Mouse (Mus musculus) cerebellum, adult (tissue): ENCODE data around the gene Camk2b.

Source experiments
- ATAC-seq: cut with Nextera tagmentation; 2 replicates; pipeline ENCODE4 v1.9.2; 2017; ENCODE audit warnings: mild to moderate bottlenecking, moderate library complexity, mixed read lengths; ENCODE audit not compliant: insufficient number of reproducible peaks, low FRiP score, low TSS enrichment

Camk2b gene

GRCm38 (mm10) chr11:5990910-5991309 lies 75.3 kb downstream of the Camk2b start:
- ATAC-seq, result no peak

GRCm38 (mm10) chr11:5989954-5990593 lies 76.1 kb downstream of the Camk2b start:
- 0 out of 2 replicates have a peak, but pooled peaks have one; percentile 8 for ATAC-seq

DNA sequence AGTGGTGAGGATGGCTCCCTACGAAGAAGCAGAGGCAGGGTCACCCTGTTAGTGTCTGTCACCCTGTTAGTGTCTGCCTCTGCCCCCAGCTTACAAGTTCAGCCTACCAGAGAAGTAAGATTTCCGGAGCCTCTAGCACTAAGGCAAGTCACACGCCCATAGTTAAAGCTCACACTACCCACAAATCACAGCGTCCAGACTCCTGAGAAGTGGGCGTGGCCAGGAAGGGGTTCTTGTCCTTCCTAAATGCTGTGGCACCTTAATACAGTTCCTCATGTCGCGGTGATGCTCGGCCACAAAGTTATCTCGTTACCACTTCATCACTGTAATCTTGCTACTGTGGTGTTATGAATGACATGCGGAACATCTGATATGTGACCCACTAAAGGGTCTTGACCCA lies 78.0 kb downstream of the Camk2b start:
- no peak for ATAC-seq

- peak; percentile 60; the same call in 1 of the 2 replicates for ATAC-seq
These were observed 82.5 kb downstream of the Camk2b start for GRCm38 (mm10) chr11:5983629-5984028.

DNA sequence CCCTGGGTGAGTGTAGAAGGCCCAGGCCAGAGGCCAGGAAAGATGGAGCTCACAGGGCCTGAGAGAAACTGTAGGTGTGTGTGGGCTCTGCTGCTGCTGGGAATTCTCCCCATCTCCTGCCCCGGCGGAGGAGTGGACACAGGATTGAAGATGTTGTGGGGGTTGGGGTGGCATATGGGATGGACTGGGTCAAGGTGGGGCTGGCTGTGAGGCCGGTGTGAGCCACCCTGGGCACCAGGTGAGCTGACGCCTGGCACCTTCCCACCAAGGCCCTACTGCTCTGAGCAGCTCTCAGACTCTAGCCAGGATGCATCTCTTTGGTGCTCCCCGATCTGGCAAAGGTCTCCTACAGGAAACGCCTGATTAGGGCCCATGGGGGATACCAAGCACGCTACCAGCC lies 84.8 kb downstream of the Camk2b start:
- ATAC-seq, result no peak

- no peak for ATAC-seq
These were observed 85.6 kb downstream of the Camk2b start for GRCm38 (mm10) chr11:5980561-5980960.

DNA sequence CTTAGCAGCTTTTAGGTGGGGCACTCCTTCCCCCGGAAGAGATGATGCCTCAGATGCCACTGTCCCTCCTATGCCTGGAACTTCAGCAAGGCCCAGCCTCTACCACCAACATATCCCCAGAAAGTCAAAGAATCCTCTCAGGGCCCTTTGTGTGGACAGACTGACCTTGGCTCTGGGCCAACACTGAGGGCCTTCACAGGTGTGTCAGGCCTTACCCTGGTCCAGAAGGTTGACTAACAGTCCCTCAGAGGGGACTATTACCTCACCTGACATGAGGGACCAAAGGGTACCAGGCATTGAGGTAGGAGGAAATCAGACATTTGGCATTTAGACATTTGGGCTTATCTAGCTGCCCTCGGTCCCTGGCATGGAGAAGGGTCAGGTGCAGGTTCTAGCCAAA lies 86.1 kb downstream of the Camk2b start:
- no peak for ATAC-seq

DNA sequence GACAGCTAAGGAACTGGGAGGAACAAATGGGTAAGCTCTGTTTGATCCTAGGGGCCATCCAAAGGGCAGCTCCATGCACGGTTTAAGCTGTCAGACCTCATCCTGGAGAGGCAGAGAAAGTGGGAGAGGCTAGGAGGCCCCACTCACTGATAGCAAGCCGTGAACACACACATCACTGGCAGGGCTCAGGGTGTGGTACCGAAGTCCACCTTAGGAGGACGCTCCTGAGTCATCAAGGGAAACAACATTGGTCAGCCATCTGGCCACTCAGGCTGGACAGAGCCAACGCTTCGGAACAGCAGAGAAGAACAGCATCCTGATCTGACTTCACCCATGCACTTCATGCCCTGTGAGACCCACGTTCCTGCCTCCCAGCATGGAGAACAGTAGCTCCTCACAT lies 87.1 kb downstream of the Camk2b start:
- no peak for ATAC-seq

GRCm38 (mm10) chr11:5976106-5976505 lies 90.1 kb downstream of the Camk2b start:
- ATAC-seq, result no peak

- no peak for ATAC-seq
These were observed 91.1 kb downstream of the Camk2b start for GRCm38 (mm10) chr11:5975068-5975467.

GRCm38 (mm10) chr11:5974053-5974452 lies 92.1 kb downstream of the Camk2b start:
- ATAC-seq, result no peak

- ATAC-seq, result no peak
These were observed 93.0 kb downstream of the Camk2b start for GRCm38 (mm10) chr11:5973151-5973550.

DNA sequence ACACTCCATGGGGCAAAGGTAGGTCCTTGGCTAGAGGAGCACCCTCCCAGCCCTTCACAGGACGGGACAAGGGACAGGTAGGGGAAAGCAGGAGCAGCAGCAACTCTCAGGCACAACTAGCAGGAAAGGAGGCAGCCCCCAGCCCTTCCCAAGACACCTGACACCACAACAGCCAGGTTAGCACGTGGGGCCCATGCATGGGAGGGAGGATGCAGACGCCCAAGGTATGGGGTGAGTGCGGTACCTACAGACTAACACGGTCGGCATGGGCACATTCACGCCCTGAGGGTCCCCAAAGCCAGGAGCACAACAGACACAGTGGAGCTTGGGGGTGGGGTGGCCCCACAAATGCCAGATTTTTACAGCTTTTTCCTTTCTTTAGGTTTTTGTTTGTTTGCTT lies 95.0 kb downstream of the Camk2b start:
- ATAC-seq, result no peak

GRCm38 (mm10) chr11:5968223-5968622 lies 97.9 kb downstream of the Camk2b start:
- ATAC-seq, result no peak

GRCm38 (mm10) chr11:5966751-5967150 lies 99.4 kb downstream of the Camk2b start:
- no peak for ATAC-seq

DNA sequence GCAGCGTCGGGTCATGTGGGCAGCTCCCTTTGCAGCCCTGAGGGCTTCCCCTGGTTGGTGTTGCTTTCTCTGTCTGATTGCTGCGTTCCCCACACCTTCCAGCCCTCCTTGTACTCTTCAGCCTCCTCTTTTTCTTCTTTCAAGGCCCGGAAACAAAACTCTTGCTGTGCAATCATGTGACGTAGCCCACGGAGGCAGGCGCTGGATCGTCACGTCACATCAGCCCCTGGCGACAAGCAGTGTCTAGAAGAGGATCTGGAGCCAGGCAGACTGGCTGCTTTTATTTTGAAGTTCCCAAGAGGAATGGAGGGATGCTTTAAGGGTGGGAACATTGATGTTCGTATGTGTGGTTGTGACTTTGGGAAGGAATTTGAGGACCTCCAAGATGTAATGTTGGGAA lies 100.3 kb downstream of the Camk2b start:
- ATAC-seq, result no peak

DNA sequence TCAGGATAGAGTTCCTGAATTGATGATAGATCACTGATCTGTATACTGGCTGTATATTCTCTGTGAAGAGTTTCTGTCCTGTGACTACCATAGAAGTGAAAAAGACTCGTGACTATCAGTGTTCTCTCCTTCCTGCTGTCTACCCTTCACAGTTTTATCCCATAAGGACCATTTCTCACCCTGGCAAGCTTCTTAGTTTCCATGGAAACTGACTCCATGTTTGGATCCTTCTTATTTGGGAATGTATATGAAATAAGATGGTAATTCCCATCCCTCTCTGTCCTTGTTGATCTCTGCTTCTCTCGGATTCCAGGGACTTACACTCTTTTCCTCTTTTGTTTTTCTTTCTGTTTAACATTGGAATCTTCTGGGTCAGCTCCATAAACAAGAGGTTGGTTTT lies 106.1 kb downstream of the Camk2b start:
- no peak for ATAC-seq

- ATAC-seq, result peak; percentile 95
These were observed 110.5 kb downstream of the Camk2b start, which contains the start of gene Ykt6 for GRCm38 (mm10) chr11:5955546-5956276. Gene Ykt6 (plus strand): TSS chr11:5955693.

- ATAC-seq, result peak; percentile 51; the same call in 1 of the 2 replicates
These were observed 111.1 kb downstream of the Camk2b start for GRCm38 (mm10) chr11:5954965-5955504.

DNA sequence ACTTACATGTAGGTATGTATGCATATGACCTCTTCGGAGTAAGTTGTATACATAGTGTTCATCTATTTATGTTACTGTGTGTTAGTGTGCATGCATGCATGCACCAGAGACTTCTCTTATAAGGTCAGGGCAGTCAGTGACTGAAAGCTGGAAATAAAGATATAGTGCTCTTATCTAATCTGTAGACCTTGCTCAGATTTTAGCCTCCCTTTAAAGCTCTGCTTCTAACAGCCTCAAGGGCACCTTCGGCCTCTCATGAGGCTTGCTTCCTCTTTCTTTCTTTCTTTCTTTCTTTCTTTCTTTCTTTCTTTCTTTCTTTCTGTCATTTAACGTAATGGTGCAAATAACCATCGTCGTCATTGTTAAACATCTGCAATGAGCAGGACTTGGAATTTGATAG lies 111.7 kb downstream of the Camk2b start:
- no peak for ATAC-seq

- no peak for ATAC-seq
These were observed 112.9 kb downstream of the Camk2b start for GRCm38 (mm10) chr11:5953130-5953765.
